Mouse (Mus musculus) fibroblast of lung, adult 2 months (primary cell): Measurements from ENCODE around the gene Mrps33.

Source experiments
- DNase-seq: peaks from one replicate; pipeline ENCODE4 v3.0.0-alpha.2; 2011; ENCODE audit warnings: low read depth

The Mrps33 gene

GRCm38 (mm10) chr6:39810612-39811116, at the start of gene Mrps33:
TSS of gene Mrps33 (minus strand) at chr6:39810988.
- DNase-seq = peak; percentile 89

GRCm38 (mm10) chr6:39849667-39850066, 38.9 kb upstream of the Mrps33 start:
- DNase-seq = no peak

GRCm38 (mm10) chr6:39848766-39849165, 38.0 kb upstream of the Mrps33 start:
- DNase-seq = no peak

DNA sequence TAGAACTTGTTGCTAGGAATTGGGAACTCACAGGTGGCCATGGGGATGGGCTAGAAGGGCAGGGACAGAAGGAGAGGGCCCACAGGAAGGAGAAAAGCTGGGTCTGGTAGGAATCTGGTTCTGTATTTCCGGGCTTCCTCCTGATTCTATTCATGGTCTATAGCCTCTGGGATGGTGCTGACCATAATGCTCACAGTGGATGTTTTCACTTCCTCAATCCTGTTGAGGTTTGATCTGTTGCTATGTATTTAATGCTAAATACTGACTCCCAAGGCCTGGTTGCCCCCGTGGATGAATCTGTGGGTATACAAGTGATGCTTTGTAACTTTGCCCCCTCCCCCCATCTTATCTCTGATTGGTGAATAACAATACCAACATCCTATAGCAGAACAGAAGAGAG, 36.8 kb upstream of the Mrps33 start:
- DNase-seq = no peak

GRCm38 (mm10) chr6:39843698-39844342, 33.0 kb upstream of the Mrps33 start:
- no peak for DNase-seq

GRCm38 (mm10) chr6:39828736-39829135, 17.9 kb upstream of the Mrps33 start:
- DNase-seq = no peak

DNA sequence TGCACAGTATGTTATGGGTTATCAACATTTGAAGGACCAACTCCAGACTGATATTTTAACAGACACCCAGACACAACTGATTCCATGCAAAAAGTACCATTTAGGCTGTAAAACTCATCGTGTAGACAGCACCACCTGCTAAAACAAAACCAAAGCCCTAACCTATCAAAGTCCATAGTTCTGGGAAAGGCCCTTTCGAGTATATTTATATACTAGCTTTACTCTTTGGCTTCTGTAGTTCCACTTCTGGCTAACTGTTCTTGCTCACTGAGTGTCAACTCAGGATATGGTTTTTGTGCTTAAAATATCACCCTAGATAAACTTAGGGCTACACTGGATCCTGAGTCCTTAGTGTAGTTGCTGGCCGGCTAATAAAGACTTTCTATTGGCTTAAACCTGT, 10.5 kb upstream of the Mrps33 start:
- no peak for DNase-seq

- no peak for DNase-seq
Observed at GRCm38 (mm10) chr6:39818922-39819321, 8.1 kb upstream of the Mrps33 start.

GRCm38 (mm10) chr6:39808511-39808910, 2.3 kb downstream of the Mrps33 start:
- no peak for DNase-seq

GRCm38 (mm10) chr6:39807050-39807560, 3.7 kb downstream of the Mrps33 start:
- DNase-seq = no peak

DNA sequence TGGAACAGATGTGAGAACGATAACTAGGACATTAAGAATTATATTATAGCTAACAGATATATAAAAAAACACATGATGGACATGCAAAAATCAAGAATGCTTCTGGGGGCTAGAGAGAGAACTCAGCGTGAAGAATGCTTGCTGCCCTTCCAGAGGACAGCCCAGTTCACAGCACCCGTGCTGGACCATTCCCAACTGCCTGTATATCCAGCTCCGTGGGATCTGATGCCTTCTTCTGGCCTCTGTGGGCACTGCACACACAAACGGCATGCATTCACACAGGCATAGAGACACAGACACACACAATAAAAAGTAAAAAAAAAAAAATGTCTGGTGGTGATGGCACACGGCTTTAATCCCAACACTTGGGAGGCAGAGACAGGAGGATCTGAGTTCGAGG, 4.5 kb downstream of the Mrps33 start:
- DNase-seq = no peak

GRCm38 (mm10) chr6:39805916-39806315, 4.9 kb downstream of the Mrps33 start:
- no peak for DNase-seq

DNA sequence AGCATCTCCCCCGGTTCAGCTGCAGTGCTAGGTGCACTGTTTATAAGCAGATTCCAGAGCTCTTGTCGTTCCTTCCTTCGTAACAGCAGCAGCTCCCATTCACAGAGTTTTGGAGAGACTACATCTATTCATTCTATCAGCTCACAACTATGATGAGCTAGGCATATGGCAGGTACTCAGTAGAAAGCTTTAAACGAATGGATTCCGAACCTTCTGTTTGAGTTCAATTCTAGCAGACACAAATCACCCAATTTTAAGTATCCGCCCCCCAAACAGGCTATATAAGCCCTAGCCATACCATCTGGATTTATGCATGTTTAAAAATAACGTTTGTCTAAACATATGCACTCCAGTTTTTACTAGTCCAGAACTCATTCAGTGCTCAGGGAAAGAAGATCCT, 9.8 kb downstream of the Mrps33 start:
- no peak for DNase-seq

DNA sequence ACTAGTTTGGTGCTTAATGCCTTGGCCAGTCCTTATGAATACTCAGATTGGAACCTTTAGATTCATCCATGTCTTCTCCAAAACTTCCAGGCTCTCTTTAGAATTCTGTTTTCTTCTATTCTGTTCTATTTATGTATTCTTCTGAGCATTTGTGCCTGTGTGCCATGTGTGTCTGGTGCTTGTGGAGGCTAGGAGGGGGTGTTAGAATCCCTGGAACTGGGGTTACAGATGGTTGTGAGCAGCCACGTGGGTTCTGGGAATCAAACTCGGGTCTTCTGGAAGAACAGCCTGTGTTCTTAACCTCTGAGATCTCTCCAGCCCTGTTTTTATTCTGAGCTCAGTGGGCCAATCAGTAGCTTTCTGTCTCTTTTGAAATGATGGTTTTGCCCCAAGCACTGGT, 13.7 kb downstream of the Mrps33 start:
- no peak for DNase-seq

GRCm38 (mm10) chr6:39796150-39796549, 14.6 kb downstream of the Mrps33 start:
- no peak for DNase-seq

DNA sequence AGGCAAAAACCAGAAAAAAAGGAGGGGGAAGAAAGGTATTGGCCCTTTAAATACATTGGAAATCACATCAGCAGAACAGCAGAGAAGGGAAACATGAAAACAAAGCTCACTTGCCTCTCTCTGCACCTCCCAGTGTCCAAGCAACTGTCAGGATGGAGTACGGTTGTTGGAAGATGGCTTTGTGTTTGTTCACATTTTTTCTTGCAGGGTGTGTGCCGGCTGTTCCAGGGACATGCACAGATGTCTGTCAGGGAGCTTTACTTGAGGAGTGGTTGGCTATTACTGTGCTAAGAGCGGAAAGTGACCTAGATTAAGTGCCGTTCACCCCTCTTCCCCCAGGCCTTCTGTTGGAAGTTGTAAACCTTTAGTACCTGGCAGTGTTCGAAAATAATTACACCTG, 19.0 kb downstream of the Mrps33 start:
- DNase-seq = no peak

DNA sequence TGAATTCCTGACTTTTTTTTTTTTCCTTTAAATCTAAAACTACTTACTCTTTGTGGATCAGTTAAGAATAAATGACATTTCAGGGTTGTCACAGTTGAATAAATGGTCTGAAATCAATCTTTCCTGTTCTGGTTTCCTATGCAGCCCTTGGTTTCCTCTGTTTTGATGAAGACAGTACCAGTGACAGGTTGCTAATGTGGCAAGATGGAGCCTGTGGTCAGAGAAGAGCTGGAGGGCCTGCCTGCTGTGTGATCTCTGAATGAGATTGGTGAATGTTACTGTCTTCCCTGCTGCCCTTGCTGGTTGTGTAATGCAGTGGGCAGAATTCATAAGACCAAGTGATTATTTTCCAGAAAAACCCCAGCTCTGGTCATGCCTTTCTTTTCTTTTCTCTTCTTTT, 22.4 kb downstream of the Mrps33 start:
- DNase-seq = no peak

DNA sequence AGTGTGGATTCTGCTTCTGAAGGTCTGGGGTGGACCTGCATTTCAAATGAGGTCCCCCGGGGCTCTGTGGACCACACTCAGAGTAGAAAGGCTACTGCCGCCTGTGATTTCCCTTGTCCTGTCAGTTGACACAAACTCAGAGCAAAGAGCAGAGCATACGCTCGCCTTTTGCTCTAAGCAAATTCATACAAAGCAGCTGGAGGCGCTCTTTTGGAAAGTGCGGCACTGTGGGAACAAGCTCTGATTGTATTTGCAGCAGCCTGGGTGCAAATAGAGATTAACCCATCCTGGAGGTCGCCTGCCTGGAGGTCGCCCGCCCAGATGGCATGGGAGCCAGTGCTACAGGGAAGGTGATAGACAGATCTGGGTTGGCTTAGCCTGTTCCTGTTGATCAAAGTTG, 23.0 kb downstream of the Mrps33 start:
- DNase-seq = no peak

DNA sequence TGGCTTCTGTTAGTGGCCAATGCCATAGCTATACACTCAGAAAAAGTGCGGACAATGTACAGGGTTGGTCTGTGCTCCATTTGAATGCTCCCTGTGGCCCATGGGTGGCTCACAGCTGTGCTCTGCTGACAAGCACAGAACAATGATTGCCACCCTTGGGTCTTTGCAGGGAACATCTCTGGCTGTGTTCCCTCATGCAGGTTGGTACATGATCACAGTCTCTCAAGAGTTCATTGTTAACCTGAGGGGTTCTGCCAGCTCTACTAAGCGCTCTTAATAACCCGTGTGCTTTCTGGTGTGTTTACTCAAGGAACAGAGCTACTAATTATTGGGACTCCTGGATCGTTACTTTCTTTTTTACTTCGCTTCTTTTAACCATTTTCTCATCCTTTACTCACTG, 24.8 kb downstream of the Mrps33 start:
- no peak for DNase-seq

DNA sequence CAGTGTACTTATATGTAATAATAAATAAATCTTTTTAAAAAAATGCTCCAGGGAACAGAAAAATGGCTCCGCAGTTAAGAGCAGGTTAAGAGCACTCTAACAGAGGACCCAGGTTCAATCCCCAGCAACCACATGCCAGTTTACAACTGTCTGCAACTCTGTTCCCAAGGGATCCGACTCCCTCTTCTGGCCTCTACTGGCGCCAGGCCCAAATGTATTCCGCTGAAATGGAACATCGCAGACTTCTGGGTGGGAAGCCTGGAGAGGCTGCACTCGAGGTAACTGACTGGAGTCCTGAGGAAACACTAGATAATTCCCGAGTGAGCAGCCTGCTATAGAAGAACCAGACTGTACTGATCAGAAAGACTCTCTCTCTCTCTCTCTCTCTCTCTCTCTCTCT, 27.3 kb downstream of the Mrps33 start:
- DNase-seq = no peak

GRCm38 (mm10) chr6:39782618-39783017, 28.2 kb downstream of the Mrps33 start:
- DNase-seq = no peak

GRCm38 (mm10) chr6:39781766-39782530, 28.8 kb downstream of the Mrps33 start:
- peak; percentile 34 for DNase-seq
